Mouse (Mus musculus): ENCODE results near the gene Prcc. TPM values are rescaled to one million over a fixed set of nuclear protein-coding genes. Genes with fewer than 3 reads are reported as not detected.

Gene Prcc
- polyA plus RNA-seq (2015; fragmentation: Nextera tagmentation; extraction: Ambion mirVana): 12.9 and 13.1 TPM in 2 replicates

GRCm38 (mm10) chr3:87885281-87886003 lies at the start of gene Prcc:
Gene Prcc, minus strand, starts transcription at chr3:87885608.

GRCm38 (mm10) chr3:87930078-87930795 lies 44.8 kb upstream of the Prcc start, which contains the start of the genes Isg20l2 and Rrnad1:
Gene Isg20l2, plus strand, starts transcription at chr3:87930314.
Gene Rrnad1, minus strand, starts transcription at chr3:87930717.

GRCm38 (mm10) chr3:87919336-87920108 lies 34.1 kb upstream of the Prcc start, which contains the start of gene Mrpl24:
Gene Mrpl24, plus strand, starts transcription at chr3:87919506.

GRCm38 (mm10) chr3:87905880-87906485 lies 20.6 kb upstream of the Prcc start, which contains the start of gene Hdgf:
Gene Hdgf, plus strand, starts transcription at chr3:87906321.

DNA sequence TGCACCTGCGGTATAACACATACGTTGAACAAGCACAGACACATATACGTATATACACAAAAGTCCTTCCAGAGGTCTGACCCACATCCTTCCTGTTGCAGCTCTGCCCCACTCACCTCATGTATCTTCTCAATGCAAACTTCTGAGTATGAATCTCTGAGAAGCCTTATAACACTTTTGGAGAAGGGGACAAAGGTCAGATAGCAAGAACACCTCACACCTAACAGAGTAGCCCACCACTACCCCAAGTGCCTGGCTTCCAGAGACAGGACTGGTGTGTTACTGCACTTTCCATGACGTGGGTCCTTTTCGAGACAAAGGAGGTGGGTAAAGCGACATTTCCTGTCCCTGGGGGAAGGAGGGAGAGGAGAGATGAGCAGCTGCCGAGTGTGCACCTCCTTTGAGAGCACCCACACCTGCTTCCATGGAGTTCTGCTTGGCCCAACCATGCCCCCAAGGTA lies 38.7 kb downstream of the Prcc start, which contains the start of gene Sh2d2a:
Gene Sh2d2a, plus strand, starts transcription at position 106 of the 461 bp plus-strand sequence.

DNA sequence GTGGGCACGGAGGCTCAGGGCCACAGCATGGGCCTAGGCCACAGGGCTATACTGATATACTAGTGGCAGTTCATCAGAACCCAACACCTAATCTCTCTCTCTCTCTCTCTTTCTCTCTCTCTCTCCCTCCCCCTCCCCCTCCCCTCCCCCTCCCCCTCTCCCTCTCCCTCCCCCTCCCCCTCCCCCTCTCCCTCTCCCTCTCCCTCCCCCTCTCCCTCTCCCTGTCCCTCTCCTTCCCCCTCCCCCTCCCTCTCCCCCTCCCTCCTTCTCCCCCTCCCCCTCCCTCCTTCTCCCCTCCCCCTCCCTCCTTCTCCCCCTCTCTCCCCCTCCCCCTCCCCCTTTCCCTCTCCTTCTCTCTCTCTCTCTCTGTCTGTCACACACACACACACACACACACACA lies 61.2 kb downstream of the Prcc start, which contains the start of gene Pear1:
Gene Pear1, minus strand, starts transcription at position 101 of the 400 bp plus-strand sequence.

Other genes with a start within 250 kb of the Prcc start
- gene Lrrc71, start 137.0 kb downstream of the Prcc start, polyA plus RNA-seq (2015; fragmentation: Nextera tagmentation; extraction: Ambion mirVana): 0.28 and 0.58 TPM in 2 replicates
- gene Ntrk1, start 90.4 kb downstream of the Prcc start, polyA plus RNA-seq (2015; fragmentation: Nextera tagmentation; extraction: Ambion mirVana): 29.0 and 133 TPM in 2 replicates
- gene Insrr, start 88.7 kb downstream of the Prcc start, polyA plus RNA-seq (2015; fragmentation: Nextera tagmentation; extraction: Ambion mirVana): 0.87 and 3.3 TPM in 2 replicates
- gene Pear1, start 61.3 kb downstream of the Prcc start, polyA plus RNA-seq (2015; fragmentation: Nextera tagmentation; extraction: Ambion mirVana): 17.6 and 20.3 TPM in 2 replicates
- 0.21 TPM in 1 of 2 replicates, not detected in the other for gene Sh2d2a, start 38.9 kb downstream of the Prcc start, polyA plus RNA-seq (2015; fragmentation: Nextera tagmentation; extraction: Ambion mirVana)
- gene Hdgf, start 20.7 kb upstream of the Prcc start, polyA plus RNA-seq (2015; fragmentation: Nextera tagmentation; extraction: Ambion mirVana): 129 and 149 TPM in 2 replicates
- gene Mrpl24, start 33.9 kb upstream of the Prcc start, polyA plus RNA-seq (2015; fragmentation: Nextera tagmentation; extraction: Ambion mirVana): 101 and 121 TPM in 2 replicates
- gene Isg20l2, start 44.7 kb upstream of the Prcc start, polyA plus RNA-seq (2015; fragmentation: Nextera tagmentation; extraction: Ambion mirVana): 17.3 and 22.7 TPM in 2 replicates
- gene Rrnad1, start 45.1 kb upstream of the Prcc start, polyA plus RNA-seq (2015; fragmentation: Nextera tagmentation; extraction: Ambion mirVana): 9.1 and 14.5 TPM in 2 replicates
- 6.4 and 11.8 TPM in 2 replicates for gene Crabp2, start 63.1 kb upstream of the Prcc start, polyA plus RNA-seq (2015; fragmentation: Nextera tagmentation; extraction: Ambion mirVana)
- gene Nes, start 85.5 kb upstream of the Prcc start, polyA plus RNA-seq (2015; fragmentation: Nextera tagmentation; extraction: Ambion mirVana): 6.7 and 8.3 TPM in 2 replicates
- 5.2 and 9.7 TPM in 2 replicates for gene Bcan, start 114.6 kb upstream of the Prcc start, polyA plus RNA-seq (2015; fragmentation: Nextera tagmentation; extraction: Ambion mirVana)
- gene Hapln2, start 142.0 kb upstream of the Prcc start, polyA plus RNA-seq (2015; fragmentation: Nextera tagmentation; extraction: Ambion mirVana): 0.11 TPM in 1 of 2 replicates, not detected in the other
- gene Gpatch4, start 157.5 kb upstream of the Prcc start, polyA plus RNA-seq (2015; fragmentation: Nextera tagmentation; extraction: Ambion mirVana): 15.4 and 16.1 TPM in 2 replicates
- 197 and 241 TPM in 2 replicates for gene Naxe, start 172.9 kb upstream of the Prcc start, polyA plus RNA-seq (2015; fragmentation: Nextera tagmentation; extraction: Ambion mirVana)
- not detected in 2 replicates for gene Ttc24, start 192.7 kb upstream of the Prcc start, polyA plus RNA-seq (2015; fragmentation: Nextera tagmentation; extraction: Ambion mirVana)
- gene Iqgap3, start 196.4 kb upstream of the Prcc start, polyA plus RNA-seq (2015; fragmentation: Nextera tagmentation; extraction: Ambion mirVana): 3.7 and 3.8 TPM in 2 replicates